Mouse (Mus musculus) heart, postnatal 0 days (tissue): Measurements from ENCODE around the gene Eef1e1. TPM values are rescaled to one million over a fixed set of nuclear protein-coding genes. Genes with fewer than 3 reads are reported as not detected.

Source experiments
- ATAC-seq: fragments of 200-750 bp; cut with Nextera tagmentation; 2 replicates; pipeline ENCODE4 v1.8.0; 2017; ENCODE audit warnings: low read depth, moderate number of reproducible peaks, moderate library complexity; ENCODE audit not compliant: insufficient read depth
- DNase-seq: peaks from one replicate; pipeline ENCODE4 v3.0.0-alpha.2; 2016; ENCODE audit warnings: low spot score
- H3K27ac ChIP-seq: fragments of 300-500 bp; sonication (generic); 2 replicates; pipeline ENCODE4 v1.5.1; 2014; ENCODE audit warnings: low read depth, mild to moderate bottlenecking
- H3K27me3 ChIP-seq: fragments of 300-500 bp; sonication (generic); 2 replicates; pipeline ENCODE4 v1.6.1; 2014; ENCODE audit warnings: low read length, mixed read lengths; ENCODE audit not compliant: control insufficient read depth, insufficient read depth
- H3K36me3 ChIP-seq: fragments of 300-500 bp; sonication (generic); replicated peaks from 2 replicates; pipeline ENCODE4 v1.6.1; 2014; ENCODE audit warnings: low read length, mixed read lengths; ENCODE audit not compliant: control insufficient read depth, insufficient read depth
- H3K4me1 ChIP-seq: fragments of 300-500 bp; sonication (generic); 2 replicates; pipeline ENCODE4 v1.6.1; 2014; ENCODE audit warnings: antibody characterized with exemption; ENCODE audit not compliant: control insufficient read depth, insufficient read depth
- H3K4me2 ChIP-seq: fragments of 300-500 bp; sonication (generic); 2 replicates; pipeline ENCODE4 v1.6.1; 2014; ENCODE audit warnings: low read depth, mild to moderate bottlenecking, low read length, moderate library complexity
- H3K4me3 ChIP-seq: fragments of 300-500 bp; sonication (generic); 2 replicates; pipeline ENCODE4 v1.5.1; 2014; ENCODE audit warnings: low read depth, low read length
- H3K9ac ChIP-seq: fragments of 300-500 bp; sonication (generic); replicated peaks from 2 replicates; pipeline ENCODE4 v1.6.1; 2014; ENCODE audit warnings: low read depth, low read length, mixed read lengths
- H3K9me3 ChIP-seq: fragments of 300-500 bp; sonication (generic); replicated peaks from 2 replicates; pipeline ENCODE4 v1.6.1; 2016; ENCODE audit warnings: low read length; ENCODE audit not compliant: control insufficient read depth
- CTCF ChIP-seq: IDR thresholded peaks from 2 replicates; pipeline ENCODE4 v1.5.1; 2016; ENCODE audit warnings: antibody characterized with exemption, control low read depth, low read depth
- EP300 ChIP-seq: IDR thresholded peaks from 2 replicates; pipeline ENCODE4 v1.6.1; 2016; ENCODE audit warnings: antibody characterized with exemption, low read depth
- WGBS: fragments of 180-500 bp; shearing (Covaris S2); extraction: QIAGEN DNeasy Blood & Tissue Kit; methylation state at CpG from one replicate; pipeline ENCODE4 v1.1.7; 2014; 5-methylcytosine and 5-hydroxymethylcytosine counted together
- polyA plus RNA-seq: library from polyadenylated mRNA; unstranded; fragments of >200 nt; fragmentation: Nextera tagmentation; extraction: Ambion mirVana; gene quantifications from 2 replicates; pipeline ENCODE4 v1.2.1, GENCODE M21; 2015
- total RNA-seq: library from RNA; depleted of rRNA; stranded (reverse); fragments of >200 nt; gene quantifications from 2 replicates; pipeline ENCODE4 v1.2.3, GENCODE M21; 2014; ENCODE audit warnings: low replicate concordance

The Eef1e1 gene
- total and polyA plus RNA-seq, 2 experiments from 2014 or later, result 11.0 to 21.9 TPM

DNA sequence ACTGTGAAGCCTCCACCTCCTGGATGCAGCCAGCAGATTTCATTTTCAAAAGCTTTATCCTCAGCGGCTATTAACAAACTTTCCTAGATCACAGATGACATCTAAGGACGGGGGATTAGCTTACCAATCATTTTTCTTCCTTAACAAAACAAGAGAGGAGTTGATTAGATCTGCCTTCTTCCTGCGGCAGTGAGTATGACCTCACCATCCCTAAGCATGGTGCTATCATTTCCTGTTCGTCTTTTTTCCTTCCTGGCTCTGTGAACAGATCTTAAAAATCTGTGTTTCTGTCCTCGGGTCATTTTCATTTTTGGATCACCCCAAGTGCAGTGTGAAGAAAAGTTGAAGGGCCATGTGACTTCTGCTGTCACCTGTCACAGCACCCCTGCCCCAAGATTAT, 44.6 kb downstream of the Eef1e1 start:
- Histone ChIP-seq H3K9me3 (no peaks in the 10 kb centered on the region), H3K4me3 (no peak overlapping the region), H3K36me3 (peaks cover 15% of the 10 kb centered on the region), H3K27ac (peak overlapping the region; percentile 41), H3K27me3 (no peaks in the 10 kb centered on the region), H3K4me2 (peak overlapping the region; percentile 34), H3K4me1 (0 out of 2 replicates have a peak, but pooled peaks cover 6% of the 10 kb centered on the region), H3K9ac (no peak overlapping the region)
- 46% methylated on average over 5 of the region's 5 CpGs for WGBS
- DNase-seq, result peak; percentile 32
- no peak for TF ChIP-seq CTCF
- no peak for TF ChIP-seq EP300
- ATAC-seq, result 0 out of 2 replicates have a peak, but pooled peaks have one; percentile 14

- ATAC-seq (no peak), DNase-seq (no peak)
- peaks cover 15% of the 10 kb centered on the region for H3K36me3 ChIP-seq
- H3K4me1 ChIP-seq, result 0 out of 2 replicates have a peak, but pooled peaks cover 6% of the 10 kb centered on the region
- TF ChIP-seq CTCF (no peak), EP300 (no peak)
- no peaks in the 10 kb centered on the region for H3K9me3 ChIP-seq
- no peak overlapping the region for H3K9ac ChIP-seq
- peak overlapping the region; percentile 34; the same call in 1 of the 2 replicates for H3K4me2 ChIP-seq
- WGBS, result 63% methylated on average over 8 of the region's 8 CpGs
- no peak overlapping the region for H3K4me3 ChIP-seq
- H3K27ac ChIP-seq, result no peak overlapping the region
- no peaks in the 10 kb centered on the region for H3K27me3 ChIP-seq
These were observed 45.3 kb downstream of the Eef1e1 start for GRCm38 (mm10) chr13:38613583-38613982.

GRCm38 (mm10) chr13:38612608-38613007, 46.2 kb downstream of the Eef1e1 start:
- ATAC-seq (no peak), DNase-seq (no peak)
- H3K27me3 ChIP-seq, result no peaks in the 10 kb centered on the region
- no peaks in the 10 kb centered on the region for H3K9me3 ChIP-seq
- H3K4me2 ChIP-seq, result no peak overlapping the region
- no peak overlapping the region for H3K27ac ChIP-seq
- H3K4me3 ChIP-seq, result no peak overlapping the region
- H3K36me3 ChIP-seq, result peaks cover 15% of the 10 kb centered on the region
- TF ChIP-seq EP300 (no peak), CTCF (no peak)
- 87% methylated on average over 9 of the region's 9 CpGs for WGBS
- 0 out of 2 replicates have a peak, but pooled peaks cover 6% of the 10 kb centered on the region for H3K4me1 ChIP-seq
- H3K9ac ChIP-seq, result no peak overlapping the region

GRCm38 (mm10) chr13:38612179-38612578, 46.7 kb downstream of the Eef1e1 start:
- DNase-seq (no peak), ATAC-seq (no peak)
- 94% methylated on average over 4 of the region's 4 CpGs for WGBS
- peaks cover 15% of the 10 kb centered on the region for H3K36me3 ChIP-seq
- no peak overlapping the region for H3K9ac ChIP-seq
- no peaks in the 10 kb centered on the region for H3K9me3 ChIP-seq
- H3K27ac ChIP-seq, result no peak overlapping the region
- no peak overlapping the region for H3K4me3 ChIP-seq
- 0 out of 2 replicates have a peak, but pooled peaks cover 6% of the 10 kb centered on the region for H3K4me1 ChIP-seq
- no peak overlapping the region for H3K4me2 ChIP-seq
- no peaks in the 10 kb centered on the region for H3K27me3 ChIP-seq
- TF ChIP-seq EP300 (no peak), CTCF (no peak)

- no peak for ATAC-seq
- no peak overlapping the region for H3K4me2 ChIP-seq
- 0 out of 2 replicates have a peak, but pooled peaks cover 6% of the 10 kb centered on the region for H3K4me1 ChIP-seq
- DNase-seq, result no peak
- 43% methylated on average over 6 of the region's 6 CpGs for WGBS
- H3K36me3 ChIP-seq, result peaks cover 15% of the 10 kb centered on the region
- H3K27me3 ChIP-seq, result no peaks in the 10 kb centered on the region
- no peak overlapping the region for H3K4me3 ChIP-seq
- H3K9me3 ChIP-seq, result no peaks in the 10 kb centered on the region
- H3K9ac ChIP-seq, result no peak overlapping the region
- no peak for TF ChIP-seq CTCF
- TF ChIP-seq EP300, result no peak
- H3K27ac ChIP-seq, result no peak overlapping the region
These were observed 48.5 kb downstream of the Eef1e1 start for GRCm38 (mm10) chr13:38610336-38610735.

GRCm38 (mm10) chr13:38607130-38607529, 51.7 kb downstream of the Eef1e1 start:
- Histone ChIP-seq H3K9me3 (no peaks in the 10 kb centered on the region), H3K4me3 (no peak overlapping the region), H3K27me3 (no peaks in the 10 kb centered on the region), H3K9ac (no peak overlapping the region), H3K27ac (no peak overlapping the region), H3K4me1 (peaks cover 14% of the 10 kb centered on the region; the same call in 1 of the 2 replicates), H3K4me2 (no peak overlapping the region), H3K36me3 (peaks cover 14% of the 10 kb centered on the region)
- ATAC-seq (no peak), DNase-seq (no peak)
- TF ChIP-seq CTCF (no peak), EP300 (no peak)
- 74% methylated on average over 6 of the region's 6 CpGs for WGBS
